Mouse (Mus musculus) embryonic facial prominence, embryonic 14.5 days (tissue): ENCODE measurements around the gene Ankrd9. TPM values are rescaled to one million over a fixed set of nuclear protein-coding genes. Genes with fewer than 3 reads are reported as not detected.

Source experiments
- polyA plus RNA-seq: library from polyadenylated mRNA; unstranded; fragments of >200 nt; fragmentation: Nextera tagmentation; extraction: Ambion mirVana; gene quantifications from 2 replicates; pipeline ENCODE4 v1.2.1, GENCODE M21; 2014

Gene Ankrd9
- polyA plus RNA-seq, 1 experiment from 2014 or later = 13.2 TPM

Other genes with a start within 250 kb of the Ankrd9 start
- gene Wdr20, start 241.1 kb downstream of the Ankrd9 start, polyA plus RNA-seq = 18.3 and 21.1 TPM in 2 replicates
- gene Mok, start 138.1 kb downstream of the Ankrd9 start, polyA plus RNA-seq = 5.3 and 6.1 TPM in 2 replicates
- gene Zfp839, start 128.8 kb downstream of the Ankrd9 start, polyA plus RNA-seq = 2.4 and 4.1 TPM in 2 replicates
- gene Cinp, start 89.9 kb downstream of the Ankrd9 start, polyA plus RNA-seq = 74.7 and 75.0 TPM in 2 replicates
- 4.3 TPM in 2 replicates for gene Tecpr2, start 89.8 kb downstream of the Ankrd9 start, polyA plus RNA-seq
- 16.8 and 18.0 TPM in 2 replicates for gene Rcor1, start 60.3 kb upstream of the Ankrd9 start, polyA plus RNA-seq
- 12.5 and 13.4 TPM in 2 replicates for gene Traf3, start 187.3 kb upstream of the Ankrd9 start, polyA plus RNA-seq
- not detected in 2 replicates for gene 4930595D18Rik, start 205.5 kb upstream of the Ankrd9 start, polyA plus RNA-seq